Mouse (Mus musculus): ENCODE results near the gene Gstm5.

GRCm38 (mm10) chr3:107916674-107917073 lies 21.1 kb downstream of the Gstm5 start:
- no peak for TF ChIP-seq MAFK (IDR thresholded peaks at IDR 0.05; ENCODE audit: borderline replicate concordance, low read depth, low read length)
- TF ChIP-seq GABPA (IDR thresholded peaks at IDR 0.05; ENCODE audit: low read depth, low read length) = no peak
- TF ChIP-seq CTCF (IDR thresholded peaks at IDR 0.05 in 2 of 3, conservative IDR thresholded peaks at IDR 0.05 in 1 of 3; ENCODE audit: control insufficient read depth in 1 of 3, insufficient read depth in 1 of 3, low read depth in 2 of 3, low read length in 3 of 3, poor library complexity in 1 of 3, severe bottlenecking in 1 of 3) = no peak
- TF ChIP-seq POLR2A (IDR thresholded peaks at IDR 0.05; ENCODE audit: control insufficient read depth in 1 of 2, insufficient read depth in 1 of 2, low read depth in 1 of 2, low read length in 2 of 2, poor library complexity in 1 of 2) = no peak
- no peak for TF ChIP-seq TBP (IDR thresholded peaks at IDR 0.05; ENCODE audit: low read depth, low read length)
- no peak for TF ChIP-seq EP300 (IDR thresholded peaks at IDR 0.05; ENCODE audit: low read depth in 1 of 2, low read length in 2 of 2)
- TF ChIP-seq TCF12 (IDR thresholded peaks at IDR 0.05; ENCODE audit: low read depth, low read length) = no peak
- no peak for TF ChIP-seq KAT2A (conservative IDR thresholded peaks at IDR 0.05; ENCODE audit: low read depth, low read length)

Data from MEL (cell line).